Mouse (Mus musculus) c-Kit-positive CD71-negative TER-119-negative erythroid progenitor cells, embryonic 14.5 days (primary cell): ENCODE data around the gene Nfkbid.

Experiments
- DNase-seq: peaks from one replicate; pipeline ENCODE4 v3.0.0-alpha.2; 2013; ENCODE audit warnings: low read depth

Nfkbid gene

DNA sequence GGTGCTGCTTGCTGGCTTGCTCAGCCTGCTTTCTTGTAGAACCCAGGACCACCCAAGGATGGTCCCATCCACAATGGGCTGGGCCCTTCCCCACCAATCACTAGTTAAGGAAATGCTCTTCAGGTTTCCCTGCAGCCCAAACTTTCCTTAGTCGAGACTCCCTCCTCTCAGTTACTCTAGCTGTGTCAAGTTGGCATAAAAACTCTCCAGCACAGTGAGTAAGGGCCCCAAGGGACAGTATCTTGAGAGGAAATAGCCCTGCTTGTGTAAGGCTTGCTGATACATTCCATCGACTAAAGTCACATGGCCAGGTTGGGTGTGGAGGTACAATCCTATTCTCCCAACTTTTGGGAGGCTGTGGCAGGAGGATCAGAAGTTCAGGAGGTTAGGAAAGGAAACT, 8.7 kb downstream of the Nfkbid start:
- DNase-seq: no peak

DNA sequence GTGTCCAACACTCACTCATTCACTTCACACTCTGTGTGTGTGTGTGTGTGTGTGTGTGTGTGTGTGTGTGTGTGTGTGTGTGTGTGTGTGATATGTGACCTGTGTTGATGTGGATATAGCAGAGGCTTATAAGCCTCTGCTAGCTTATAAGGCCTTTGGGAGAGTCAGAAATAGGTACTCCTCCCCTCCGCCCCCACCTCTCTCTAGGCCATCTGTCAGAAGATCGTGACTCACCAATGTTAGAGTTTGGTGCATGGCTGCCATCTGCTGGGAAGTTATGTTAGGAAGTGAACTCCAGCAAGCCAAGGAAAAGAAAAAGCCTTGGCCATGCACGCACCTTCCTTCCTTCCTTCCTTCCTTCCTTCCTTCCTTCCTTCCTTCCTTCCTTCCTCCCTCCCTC, 10.3 kb downstream of the Nfkbid start:
- no peak for DNase-seq

DNA sequence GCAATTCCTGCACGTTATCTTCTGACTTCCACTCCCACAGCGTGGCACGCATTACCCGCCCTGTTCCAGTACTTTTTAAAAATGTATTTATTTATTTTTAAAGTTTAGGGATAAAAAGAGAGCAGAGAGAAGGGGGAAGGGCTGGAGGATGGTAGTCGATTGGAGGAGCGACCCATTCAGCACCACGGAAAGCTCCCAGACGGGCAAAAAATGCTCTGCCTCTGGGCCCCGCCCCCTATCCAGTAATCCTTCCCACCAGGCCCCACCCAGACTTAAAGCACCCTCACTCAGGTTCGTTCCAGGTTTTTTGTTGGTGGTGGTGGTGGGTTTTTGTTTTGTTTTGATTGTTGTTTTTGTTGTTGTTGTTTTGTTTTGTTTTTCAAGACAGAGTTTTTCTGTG, 12.7 kb downstream of the Nfkbid start:
- no peak for DNase-seq

DNA sequence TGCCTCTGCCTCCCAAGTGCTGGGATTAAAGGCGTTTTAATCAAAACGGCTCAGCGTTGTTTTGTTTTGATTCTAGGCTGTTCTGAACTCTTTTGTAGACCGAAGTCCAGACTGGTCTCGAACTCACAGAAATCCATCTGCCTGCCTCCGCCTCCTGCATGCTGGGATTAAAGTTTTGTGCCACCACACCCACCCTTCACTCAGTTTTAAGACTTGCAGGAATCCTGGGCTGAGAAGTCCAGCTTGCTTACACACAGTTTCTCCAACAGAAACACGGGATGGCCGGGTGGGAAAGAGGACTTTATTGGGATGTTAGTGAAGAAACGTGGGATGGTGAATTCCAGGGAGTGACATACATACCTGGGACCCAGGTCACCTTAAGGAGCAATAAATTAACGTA, 13.2 kb downstream of the Nfkbid start:
- no peak for DNase-seq

DNA sequence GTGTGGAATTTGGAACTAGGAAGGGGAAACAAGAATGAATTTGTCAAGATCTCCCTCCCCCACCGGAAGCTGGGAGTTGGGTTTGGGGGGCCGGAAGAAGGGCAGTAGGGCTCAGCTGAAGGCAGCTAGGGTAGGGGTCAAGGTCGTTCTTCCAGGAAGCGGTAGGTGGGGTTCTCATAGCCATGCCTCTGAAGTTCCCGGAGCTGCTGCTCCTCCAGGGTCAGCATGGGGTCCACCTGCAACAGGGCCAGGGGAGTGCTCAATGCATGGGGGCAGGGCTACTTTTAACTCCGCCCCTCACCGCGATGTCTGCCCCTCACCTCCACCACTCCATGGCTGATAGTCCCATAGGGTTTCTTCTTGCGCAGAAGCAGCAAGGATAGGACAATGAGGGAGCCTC, 13.6 kb downstream of the Nfkbid start:
- DNase-seq: no peak

DNA sequence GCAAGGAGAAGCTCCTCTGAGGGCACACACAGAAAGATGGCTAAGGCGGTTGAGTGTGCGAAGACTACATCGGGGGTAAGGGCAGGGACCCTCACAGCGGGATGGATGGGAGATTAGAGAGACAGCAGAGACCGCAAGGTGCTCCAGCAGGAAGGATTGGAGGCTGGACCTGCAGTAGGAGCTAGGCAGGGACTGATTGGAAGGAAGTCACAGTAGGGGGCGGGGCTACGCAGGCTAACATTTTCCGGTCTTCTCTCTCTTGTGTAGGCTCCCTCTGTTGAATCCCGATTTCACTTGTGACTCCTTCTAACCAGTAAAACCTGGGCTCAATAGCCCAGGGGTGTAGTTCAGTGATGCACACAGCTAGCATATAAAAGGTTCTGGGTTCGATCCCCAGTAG, 15.3 kb downstream of the Nfkbid start:
- DNase-seq: no peak

GRCm38 (mm10) chr7:30439734-30440133, 18.2 kb downstream of the Nfkbid start:
- no peak for DNase-seq

DNA sequence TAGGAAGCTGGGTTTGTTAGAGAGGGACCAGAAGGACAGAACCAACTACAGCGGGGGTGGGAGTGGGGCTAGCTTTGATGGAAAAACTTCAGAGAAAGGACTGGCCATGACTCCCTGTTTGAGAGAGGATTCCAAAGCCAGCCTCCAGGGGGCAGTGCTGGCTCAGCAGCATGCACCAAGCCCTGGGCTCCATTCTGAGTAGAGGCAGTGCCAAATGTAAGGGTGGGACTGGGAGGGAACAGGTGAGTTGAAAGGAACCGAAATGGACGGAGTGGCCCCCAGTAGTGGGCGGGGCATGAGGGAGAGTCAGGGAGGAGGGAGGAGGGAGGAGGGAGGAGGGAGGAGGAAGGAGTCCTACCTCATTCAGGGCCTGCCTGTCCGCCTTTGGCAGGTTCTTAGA, 19.2 kb downstream of the Nfkbid start:
- DNase-seq: peak; percentile 43

DNA sequence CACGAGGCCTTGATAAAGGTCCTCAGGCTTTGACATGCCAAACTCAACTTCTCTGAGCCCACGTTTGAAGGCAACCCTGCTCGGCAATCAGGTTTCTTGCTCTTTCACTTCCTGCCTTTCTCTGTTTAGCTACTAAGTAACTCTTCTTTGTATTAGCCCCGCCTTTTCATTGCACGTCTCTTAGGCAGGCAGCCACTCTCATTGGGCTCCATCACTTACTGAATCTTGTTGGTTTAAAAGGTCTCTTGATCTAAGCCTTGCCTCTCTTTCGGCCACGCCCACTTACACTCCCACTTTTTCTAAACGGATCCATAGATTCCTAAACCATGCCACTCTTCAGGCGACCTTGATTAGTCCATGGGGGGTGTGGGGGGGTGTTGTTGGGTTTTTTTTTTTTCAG, 22.2 kb downstream of the Nfkbid start:
- no peak for DNase-seq

- DNase-seq: no peak
These were observed 22.8 kb downstream of the Nfkbid start for GRCm38 (mm10) chr7:30444154-30444970.

- DNase-seq: no peak
These were observed 23.6 kb downstream of the Nfkbid start, which contains the start of gene Aplp1 for GRCm38 (mm10) chr7:30444971-30445751. Gene Aplp1 (minus strand): TSS chr7:30445535.

- no peak for DNase-seq
These were observed 28.7 kb downstream of the Nfkbid start for GRCm38 (mm10) chr7:30450241-30450640.

DNA sequence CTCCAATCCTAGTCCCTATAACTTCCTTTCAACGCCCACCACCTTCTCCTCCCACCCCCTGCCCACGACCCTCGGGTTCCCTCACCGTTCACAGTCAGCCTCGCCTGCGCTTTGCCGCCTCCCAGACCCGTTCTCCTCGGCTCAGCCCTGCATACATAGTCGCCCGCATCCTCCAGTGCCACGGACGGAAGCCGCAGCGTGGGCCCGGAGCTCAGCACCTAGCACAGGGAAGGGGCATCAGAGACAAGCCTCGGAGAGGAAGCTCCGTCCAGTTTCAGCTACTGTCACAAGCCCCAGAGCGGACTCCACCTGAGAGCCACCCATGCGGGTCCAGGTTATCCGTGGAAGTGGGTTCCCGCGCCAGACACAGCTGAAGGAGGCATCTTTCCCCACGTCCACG, 31.8 kb downstream of the Nfkbid start:
- DNase-seq: no peak

GRCm38 (mm10) chr7:30453766-30454165, 32.2 kb downstream of the Nfkbid start:
- peak; percentile 43 for DNase-seq

- no peak for DNase-seq
These were observed 32.7 kb downstream of the Nfkbid start for GRCm38 (mm10) chr7:30454259-30454658.

GRCm38 (mm10) chr7:30456487-30456886, 35.0 kb downstream of the Nfkbid start:
- DNase-seq: no peak

- no peak for DNase-seq
These were observed 35.5 kb downstream of the Nfkbid start for GRCm38 (mm10) chr7:30456911-30457628.

DNA sequence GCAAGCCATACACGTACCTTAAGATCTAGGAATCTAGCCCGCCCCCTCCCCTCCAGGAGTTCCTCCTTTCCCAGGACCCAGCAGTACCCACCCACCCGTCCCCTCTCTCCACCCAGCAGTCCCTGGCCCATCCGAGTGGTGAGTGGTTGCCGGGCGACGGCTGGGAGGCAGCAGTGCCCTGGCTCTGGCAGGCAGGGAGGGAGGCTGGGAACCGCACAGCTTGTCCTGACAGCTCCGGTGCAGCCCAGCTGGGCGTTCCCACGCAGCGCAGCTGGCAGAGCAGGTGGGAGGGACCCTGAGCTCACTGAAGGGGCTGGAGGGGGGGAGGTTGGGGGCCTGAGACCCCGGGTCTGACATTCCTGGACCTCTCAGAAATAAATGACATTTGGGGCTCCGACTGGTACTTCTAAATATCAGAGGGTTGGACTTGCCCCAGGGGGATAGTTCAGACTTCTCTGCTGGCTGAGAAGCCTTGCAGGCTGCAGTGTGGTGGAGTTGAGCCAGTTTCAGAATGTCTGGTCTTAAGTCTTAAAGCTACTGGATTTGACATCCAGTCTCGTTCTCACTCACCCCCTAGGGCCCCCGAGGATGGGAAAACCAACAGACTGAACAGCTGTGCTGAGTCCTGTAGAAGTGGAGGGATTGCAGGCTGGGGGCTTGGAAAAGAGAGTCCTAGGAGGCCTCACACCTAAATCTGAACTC, 36.2 kb downstream of the Nfkbid start, which contains the start of the genes Kirrel2 and Nphs1:
Gene Kirrel2, minus strand, starts transcription at position 62 of the 702 bp plus-strand sequence.
Gene Nphs1, plus strand, starts transcription at position 687 of the 702 bp plus-strand sequence.
- no peak for DNase-seq

GRCm38 (mm10) chr7:30459484-30459883, 38.0 kb downstream of the Nfkbid start:
- no peak for DNase-seq

- no peak for DNase-seq
These were observed 42.0 kb downstream of the Nfkbid start for GRCm38 (mm10) chr7:30463568-30463967.

GRCm38 (mm10) chr7:30463996-30464395, 42.5 kb downstream of the Nfkbid start:
- no peak for DNase-seq

DNA sequence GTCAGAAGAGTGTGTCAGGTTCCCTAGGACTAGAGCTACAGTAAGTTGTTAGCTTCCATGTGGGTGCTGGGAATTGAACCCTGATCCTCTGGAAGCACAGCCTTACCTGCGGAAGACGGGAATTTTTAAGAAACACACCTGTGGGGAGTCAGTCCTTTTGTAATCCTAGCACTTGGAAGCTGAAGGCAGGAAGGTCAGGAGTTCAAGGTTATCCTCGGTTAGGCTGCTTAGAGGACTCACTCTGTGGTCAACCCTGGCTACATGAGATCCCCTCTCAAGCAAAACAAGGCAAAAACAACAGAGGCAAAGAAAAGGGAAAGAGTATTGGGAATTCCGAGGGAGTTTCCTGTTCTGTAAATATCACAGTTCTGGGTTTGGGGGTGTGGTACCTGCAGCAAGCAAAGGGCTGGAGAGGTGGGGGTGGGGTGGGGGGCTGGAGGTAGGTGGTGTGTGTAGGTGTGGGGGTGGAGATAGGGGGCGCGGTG, 43.3 kb downstream of the Nfkbid start:
- no peak for DNase-seq
